Mouse (Mus musculus): ENCODE measurements around the gene Grap2.

Gene Grap2

DNA sequence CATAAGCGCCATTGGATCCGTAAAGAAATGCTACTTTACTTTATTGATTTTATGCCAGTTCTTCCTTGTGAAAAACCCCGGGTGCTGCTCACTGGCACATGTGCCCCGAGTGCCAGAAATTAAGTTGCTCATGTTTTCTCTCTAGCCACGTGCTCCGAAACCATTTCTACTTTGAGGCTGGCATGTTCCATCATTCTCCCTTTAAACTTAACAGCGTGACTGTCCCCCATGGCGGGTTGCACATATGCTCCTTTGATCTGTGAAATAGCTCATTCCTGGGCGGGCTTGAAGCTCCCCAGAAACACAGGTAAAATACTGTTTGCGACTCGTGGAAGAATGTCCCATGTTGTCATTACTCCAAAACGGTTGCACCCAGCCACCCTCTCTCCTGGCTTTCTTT lies 26.4 kb downstream of the Grap2 start:
- in situ Hi-C loops (cut with MboI, MseI): loop anchor here (25.0 kb wide), 1 partner anchor 1739 kb away; the partner anchor contains the start of genes Naga, Pheta2 and Smdt1

GRCm38 (mm10) chr15:80599213-80599750 lies 26.9 kb downstream of the Grap2 start:
- in situ Hi-C loops (cut with MboI, MseI): loop anchor here (25.0 kb wide), 1 partner anchor 1738 kb away; the partner anchor contains the start of genes Naga, Pheta2 and Smdt1

GRCm38 (mm10) chr15:80599843-80600242 lies 27.4 kb downstream of the Grap2 start:
- in situ Hi-C loops (cut with MboI, MseI): loop anchor here (25.0 kb wide), 1 partner anchor 1737 kb away; the partner anchor contains the start of genes Naga, Pheta2 and Smdt1

DNA sequence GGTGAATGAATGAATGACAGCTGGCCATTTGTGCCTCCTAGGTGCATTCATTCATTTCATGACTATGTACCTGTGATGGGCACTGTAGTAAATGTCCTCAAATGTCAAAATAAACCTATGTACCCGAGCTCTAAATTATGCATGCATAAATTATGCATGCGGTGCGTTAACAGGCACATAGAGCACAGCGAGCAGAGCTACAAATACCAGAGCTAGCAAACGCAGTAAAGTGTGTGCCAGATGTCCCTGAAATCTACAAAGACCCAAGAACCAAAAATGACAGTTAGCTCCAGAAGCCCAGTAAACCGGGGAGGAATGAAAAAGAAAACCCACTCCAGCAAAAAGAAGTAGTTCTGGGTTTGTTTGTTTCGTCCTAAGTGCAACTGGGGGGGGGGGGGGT lies 29.1 kb downstream of the Grap2 start:
- in situ Hi-C loops (cut with MboI, MseI): no loop called here

DNA sequence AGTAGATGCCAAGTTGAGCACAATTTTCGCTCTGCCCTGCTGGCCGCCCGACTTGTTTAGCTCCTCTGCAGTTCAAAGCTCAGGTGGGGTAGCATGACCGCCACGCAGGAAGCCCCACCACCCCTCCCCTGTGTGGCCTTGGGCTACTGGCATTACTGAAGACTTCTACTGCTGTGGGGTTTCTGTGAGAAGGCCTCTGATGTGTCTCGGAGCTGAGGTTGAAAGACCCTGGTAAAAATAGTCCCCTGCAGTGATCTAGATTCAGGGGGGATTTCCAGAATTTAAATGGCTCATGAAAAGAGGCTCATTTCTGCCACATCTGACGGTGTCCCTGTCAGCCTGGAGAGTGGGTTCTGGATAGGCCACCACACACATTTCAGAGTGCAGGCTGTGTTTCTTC lies 30.1 kb downstream of the Grap2 start:
- in situ Hi-C loops (cut with MboI, MseI): no loop called here

- in situ Hi-C loops (cut with MboI, MseI): no loop called here
Observed at GRCm38 (mm10) chr15:80604026-80604425, 31.6 kb downstream of the Grap2 start.

DNA sequence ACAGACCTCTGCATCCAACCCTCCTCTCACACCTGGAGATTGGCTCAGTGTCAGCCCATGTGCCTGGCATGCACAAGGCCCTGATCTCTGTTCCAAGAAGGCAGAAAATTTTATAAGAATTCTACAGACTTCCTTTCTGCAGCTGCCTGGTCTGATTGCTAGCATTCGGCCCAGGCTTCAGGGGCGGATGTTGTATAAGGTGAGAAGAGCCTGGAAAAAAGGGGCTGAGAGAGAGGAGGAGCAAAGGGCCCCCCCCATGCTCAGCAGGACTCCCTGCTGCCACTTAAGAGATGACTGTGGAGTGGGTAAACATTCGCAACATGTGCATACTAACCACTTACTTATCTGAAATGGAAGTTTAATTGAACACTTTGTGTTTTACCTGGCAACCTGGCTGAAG lies 35.6 kb downstream of the Grap2 start:
- in situ Hi-C loops (cut with MboI, MseI): no loop called here

- in situ Hi-C loops (cut with MboI, MseI): no loop called here
Observed at GRCm38 (mm10) chr15:80610335-80610734, 37.9 kb downstream of the Grap2 start.

- in situ Hi-C loops (cut with MboI, MseI): no loop called here
Observed at GRCm38 (mm10) chr15:80611478-80611877, 39.1 kb downstream of the Grap2 start.

GRCm38 (mm10) chr15:80613904-80614303 lies 41.5 kb downstream of the Grap2 start:
- in situ Hi-C loops (cut with MboI, MseI): no loop called here

DNA sequence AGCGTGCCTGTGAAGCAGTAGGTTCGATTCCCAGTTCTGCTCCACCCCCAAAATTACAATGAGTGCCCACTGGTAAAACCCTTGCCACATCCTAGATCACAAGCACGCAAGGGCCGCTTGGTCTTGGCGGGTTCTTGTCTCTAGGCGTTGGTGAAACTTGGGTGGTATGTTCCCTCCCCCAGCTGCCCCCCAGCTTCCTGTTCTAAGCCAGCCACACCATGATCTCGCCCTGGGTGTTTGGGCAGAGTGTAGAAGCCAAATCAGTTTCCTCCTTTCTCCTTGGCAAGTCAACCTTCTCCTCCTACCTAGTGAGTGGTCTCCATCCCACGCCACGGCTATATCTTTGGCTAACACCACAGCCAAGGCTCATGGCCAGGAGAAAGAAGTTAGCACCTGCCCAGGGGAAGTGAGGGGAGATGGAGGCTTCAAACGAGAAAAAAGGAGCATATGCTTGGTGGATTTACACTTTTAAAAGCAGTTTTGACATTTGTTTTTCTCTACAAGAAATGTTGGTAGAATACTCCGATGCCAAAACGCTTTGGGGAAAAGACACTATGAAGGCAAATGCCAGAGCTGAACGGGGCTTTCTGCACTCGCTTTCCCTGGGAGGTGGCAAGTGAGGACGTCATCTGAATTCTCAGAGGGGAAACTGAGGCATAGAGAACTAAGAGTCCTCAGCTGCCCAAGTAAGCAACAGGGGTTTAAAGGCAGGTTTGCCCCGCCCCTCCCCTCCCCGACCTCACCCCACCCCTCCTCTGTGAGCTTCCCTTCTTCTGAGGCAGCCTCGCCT lies 42.3 kb downstream of the Grap2 start:
- in situ Hi-C loops (cut with MboI, MseI): no loop called here

GRCm38 (mm10) chr15:80615290-80615570 lies 42.8 kb downstream of the Grap2 start:
- in situ Hi-C loops (cut with MboI, MseI): no loop called here

DNA sequence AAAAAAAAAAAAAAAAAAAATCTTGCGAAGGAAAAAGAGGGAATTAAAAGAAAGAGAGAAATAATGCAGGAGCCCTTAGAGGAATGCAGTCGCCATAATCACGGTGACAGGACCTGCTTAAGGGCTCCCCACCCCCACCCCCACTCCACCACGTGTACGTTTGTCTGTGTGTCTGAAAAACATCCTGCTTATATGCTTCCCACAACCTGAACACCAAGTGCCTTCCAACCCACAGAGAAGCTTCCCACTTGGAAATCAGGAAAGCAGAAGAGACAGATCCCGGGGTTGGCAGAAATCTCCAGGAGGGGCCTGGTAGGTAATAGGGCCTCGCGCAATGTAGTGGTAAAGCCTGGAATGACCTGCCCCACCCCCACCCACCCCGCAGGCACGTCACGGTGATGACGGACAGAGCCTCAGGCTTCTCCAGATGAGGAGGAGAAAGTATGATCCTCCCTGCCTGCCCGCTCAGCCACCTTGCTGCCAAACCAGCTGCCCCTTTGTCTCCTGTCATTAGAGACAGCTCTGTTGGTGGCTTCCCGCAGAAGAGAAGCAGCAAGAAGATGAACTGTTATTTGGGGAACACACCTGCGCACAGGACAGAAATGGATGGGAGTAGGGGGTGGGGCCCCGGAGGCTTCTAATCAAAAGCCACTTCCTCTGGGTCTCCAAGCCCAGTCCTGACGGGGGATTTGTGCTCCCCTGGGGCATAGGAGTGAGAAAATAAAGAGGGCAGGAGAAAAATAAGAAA lies 43.4 kb downstream of the Grap2 start:
- in situ Hi-C loops (cut with MboI, MseI): no loop called here

DNA sequence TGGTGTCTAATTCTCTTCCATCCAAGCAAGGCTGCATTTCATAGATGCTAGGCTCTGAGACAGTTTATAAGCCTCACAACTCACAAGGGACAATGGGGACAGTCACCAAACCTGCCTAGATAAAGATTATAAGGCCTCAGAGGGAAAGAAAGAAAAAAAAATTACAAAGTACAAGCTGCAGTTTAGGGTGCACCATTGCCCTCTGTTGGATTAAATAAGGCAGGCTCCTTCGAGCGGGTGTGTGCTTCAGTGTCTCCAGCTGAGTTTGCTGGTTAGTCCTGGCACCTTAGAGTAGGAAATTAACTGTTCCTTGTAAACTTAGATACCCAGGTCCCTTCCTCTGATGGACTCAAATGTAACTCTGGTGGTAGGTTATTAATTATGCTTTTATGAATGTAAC lies 45.4 kb downstream of the Grap2 start:
- in situ Hi-C loops (cut with MboI, MseI): no loop called here

- in situ Hi-C loops (cut with MboI, MseI): no loop called here
Observed at GRCm38 (mm10) chr15:80619166-80619565, 46.8 kb downstream of the Grap2 start.

DNA sequence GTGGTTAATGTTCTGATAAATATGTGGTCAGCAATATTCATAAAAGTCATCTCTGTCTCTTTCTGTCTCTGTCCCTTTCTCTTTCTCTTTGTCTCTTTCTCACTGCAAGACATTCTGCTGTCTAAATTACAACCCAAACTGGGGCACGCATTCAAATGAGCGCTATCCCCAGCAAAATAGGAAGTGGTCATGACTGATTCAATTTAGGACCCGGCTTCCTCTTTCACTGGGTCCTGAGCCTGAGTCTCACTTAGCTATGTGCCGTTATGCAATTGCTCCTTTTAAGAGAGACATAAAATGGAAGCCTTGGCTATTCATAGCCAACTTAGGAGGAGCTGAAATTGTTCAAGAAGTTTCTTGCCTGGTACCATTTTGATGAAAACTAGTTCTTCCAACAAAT lies 47.4 kb downstream of the Grap2 start:
- in situ Hi-C loops (cut with MboI, MseI): no loop called here

DNA sequence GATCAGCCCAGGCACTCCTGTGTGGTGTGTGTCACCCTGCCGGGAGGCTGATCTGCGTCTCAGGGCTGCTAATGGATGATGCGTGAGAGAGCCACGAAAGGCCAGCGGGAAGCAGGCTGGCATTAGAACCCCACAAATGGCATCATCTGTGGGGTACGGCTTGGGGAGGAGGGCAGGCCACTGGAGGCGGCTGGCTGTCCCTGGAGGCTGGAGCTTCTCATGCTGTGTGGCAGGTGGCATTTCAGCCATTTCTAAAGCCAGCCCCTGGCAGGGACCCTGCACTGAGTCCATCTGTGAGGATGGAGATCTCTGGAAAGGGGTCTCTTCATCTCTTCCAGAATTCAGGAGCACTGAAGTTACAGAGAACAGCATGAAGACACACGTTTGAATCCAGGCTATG lies 48.0 kb downstream of the Grap2 start:
- in situ Hi-C loops (cut with MboI, MseI): no loop called here

DNA sequence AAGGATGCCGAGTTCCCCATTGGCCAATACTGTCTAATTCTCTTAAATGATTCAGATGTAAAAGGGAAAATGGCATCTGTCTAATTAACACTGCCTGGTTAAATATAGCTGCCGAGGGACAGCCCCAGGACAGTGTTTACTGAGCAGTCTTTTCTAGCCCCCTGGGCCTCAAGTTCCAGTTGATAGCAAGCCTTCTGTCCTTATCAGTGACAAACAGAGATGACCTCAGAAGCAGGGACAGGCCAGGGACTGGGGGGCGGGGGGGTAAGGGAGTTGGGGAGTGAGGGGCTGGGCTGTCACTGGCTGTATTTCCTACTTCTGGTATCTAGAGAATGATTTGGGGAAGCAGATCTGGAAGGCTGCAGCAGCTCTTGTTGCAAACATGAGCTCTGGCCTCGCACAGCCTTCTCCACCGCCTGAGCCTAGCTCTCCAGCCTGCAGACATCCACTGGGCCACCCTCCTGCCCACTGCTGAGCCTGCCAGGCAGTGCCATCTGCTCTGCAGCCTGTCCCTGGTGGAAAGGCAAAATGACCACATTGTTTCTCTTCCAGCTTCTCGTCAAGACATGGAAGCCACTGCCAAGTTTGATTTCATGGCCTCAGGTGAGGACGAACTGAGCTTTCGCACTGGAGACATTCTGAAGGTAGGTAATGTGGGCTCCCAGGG lies 50.9 kb downstream of the Grap2 start:
- in situ Hi-C loops (cut with MboI, MseI): no loop called here

GRCm38 (mm10) chr15:80626472-80626871 lies 54.1 kb downstream of the Grap2 start:
- in situ Hi-C loops (cut with MboI, MseI): no loop called here

DNA sequence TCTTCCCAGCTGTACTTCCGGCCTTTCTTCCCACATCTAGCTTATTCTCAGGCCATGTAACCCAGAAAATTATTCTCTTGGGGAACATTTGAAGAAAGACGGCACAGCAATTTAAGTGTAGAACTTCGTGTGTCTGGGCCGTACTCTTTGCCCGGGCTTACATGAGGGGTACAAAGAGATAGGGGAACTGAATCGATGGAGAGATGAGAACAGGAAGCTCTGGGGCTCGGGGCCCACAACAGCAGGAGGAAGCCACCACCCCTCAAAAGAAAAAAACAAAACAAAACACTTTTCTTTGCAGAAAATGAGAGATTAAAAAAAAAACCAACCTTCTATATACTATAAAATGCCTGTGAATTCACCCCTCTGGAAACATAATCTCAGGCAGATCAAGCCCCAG lies 57.8 kb downstream of the Grap2 start:
- in situ Hi-C loops (cut with MboI, MseI): no loop called here

- in situ Hi-C loops (cut with MboI, MseI): no loop called here
Observed at GRCm38 (mm10) chr15:80630711-80631110, 58.3 kb downstream of the Grap2 start.

DNA sequence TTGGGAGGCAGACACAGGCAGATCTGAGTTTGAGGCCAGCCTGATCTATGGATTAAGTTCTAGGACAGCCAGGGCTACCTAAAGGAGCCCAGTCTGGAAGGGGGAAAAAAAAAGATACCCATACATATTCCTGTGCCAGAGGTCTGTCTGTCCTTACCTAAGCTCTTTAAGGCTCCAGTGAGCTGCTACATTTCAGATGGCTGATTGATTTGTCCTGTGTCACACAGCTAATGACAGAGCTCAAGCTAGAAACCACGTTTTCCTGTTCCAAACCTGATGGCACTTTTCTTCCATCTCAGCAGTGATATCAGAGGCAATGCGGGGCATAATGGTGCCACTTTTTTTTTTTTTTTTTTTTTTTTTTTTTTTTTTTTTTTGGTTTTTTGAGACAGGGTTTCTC lies 58.9 kb downstream of the Grap2 start:
- in situ Hi-C loops (cut with MboI, MseI): no loop called here

All from T-helper 2 cell (primary cell).